Mouse (Mus musculus) heart, postnatal 4 days (tissue): ENCODE measurements around the gene Zer1. TPM values are rescaled to one million over a fixed set of nuclear protein-coding genes. Genes with fewer than 3 reads are reported as not detected.

ENCODE experiments used
- DNase-seq: peaks from one replicate; pipeline ENCODE4 v3.0.0; 2021
- total RNA-seq, 2 experiments: library from RNA; stranded (reverse); gene quantifications; 2 replicates each; pipeline ENCODE4 v1.2.3; 2021

Gene Zer1
- total RNA-seq, 2 experiments from 2014 or later: 24.3 to 24.9 TPM

DNA sequence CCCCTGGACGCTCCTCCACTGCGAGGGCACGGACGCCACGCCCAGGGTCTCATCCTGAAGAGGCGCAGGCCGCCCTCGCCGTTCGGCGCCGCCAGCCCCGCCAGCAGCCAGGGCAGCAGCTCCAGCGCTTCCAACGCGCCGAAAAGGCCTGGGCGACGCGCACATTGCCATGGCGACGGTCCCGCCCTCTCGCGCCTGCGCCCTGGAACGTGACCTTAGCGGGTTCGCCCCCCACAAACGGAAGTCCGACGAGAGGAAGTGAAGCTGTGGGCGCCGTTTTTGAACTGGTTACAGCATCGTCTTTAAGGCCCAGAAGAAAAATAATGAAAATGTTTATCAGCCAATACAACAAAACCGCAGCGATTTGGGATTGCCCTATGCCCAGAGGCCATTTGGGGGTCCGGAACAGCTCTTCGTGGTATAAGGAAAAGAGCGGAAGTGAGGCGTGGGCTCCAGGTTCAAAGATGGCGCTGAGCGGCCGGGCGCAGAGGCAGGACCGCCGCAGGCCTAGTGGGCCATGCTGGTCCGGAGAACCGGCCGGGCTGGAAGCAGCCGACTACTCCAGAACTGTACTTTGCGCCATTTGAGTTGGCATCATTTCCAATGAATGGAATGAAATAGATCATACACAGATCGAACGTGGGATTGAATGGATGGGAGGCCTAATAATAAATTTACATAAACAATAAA lies 75.5 kb downstream of the Zer1 start, which contains the start of gene Wdr34:
Gene Wdr34 (minus strand): TSS at position 183 of the 690 bp plus-strand sequence.
- DNase-seq: peak; percentile 99

DNA sequence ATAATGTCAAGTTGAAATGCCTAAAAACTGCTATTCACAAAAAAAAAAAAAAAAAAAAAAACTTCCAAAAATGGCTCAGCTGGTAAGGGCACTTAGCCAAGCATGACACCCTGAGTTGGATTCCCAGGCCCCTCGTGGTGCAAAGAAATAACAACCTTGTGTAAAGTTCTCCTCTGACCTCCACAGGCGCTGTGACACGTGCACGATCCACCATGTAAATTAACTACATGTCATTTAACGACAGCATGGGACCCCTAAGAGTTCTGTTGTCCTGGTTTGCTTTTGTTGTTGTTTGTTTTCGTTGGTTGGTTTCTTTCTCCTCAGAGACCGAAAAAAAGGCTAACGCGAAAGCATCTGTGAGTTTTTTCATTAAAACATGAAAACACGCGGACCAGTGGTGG lies 76.3 kb downstream of the Zer1 start:
- no peak for DNase-seq

Other genes starting within 250 kb of the Zer1 start
- 10 to 100 TPM; 44.8 to 52.4 TPM for gene Odf2, start 235.4 kb downstream of the Zer1 start, total RNA-seq
- 10 to 100 TPM; 25.9 to 26.8 TPM for gene Gle1, start 189.2 kb downstream of the Zer1 start, total RNA-seq
- 100 to 1,000 TPM; 370 to 371 TPM for gene Sptan1, start 159.0 kb downstream of the Zer1 start, total RNA-seq
- gene Wdr34, start 75.7 kb downstream of the Zer1 start, total RNA-seq: 10 to 100 TPM; 15.2 to 15.8 TPM
- gene Set, start 67.2 kb downstream of the Zer1 start, total RNA-seq: 100 to 1,000 TPM; 174 to 185 TPM
- 10 to 100 TPM; 15.3 to 17.9 TPM for gene Pkn3, start 46.9 kb downstream of the Zer1 start, total RNA-seq
- 10 to 100 TPM in 1 of 2 experiments, 1 to 10 TPM in 1; 7.8 to 10.6 TPM for gene Zdhhc12, start 30.9 kb downstream of the Zer1 start, total RNA-seq
- 10 to 100 TPM; 23.9 to 27.4 TPM for gene Tbc1d13, start 9.2 kb upstream of the Zer1 start, total RNA-seq
- 10 to 100 TPM; 44.4 to 48.9 TPM for gene Endog, start 46.9 kb upstream of the Zer1 start, total RNA-seq
- gene Spout1, start 53.9 kb upstream of the Zer1 start, total RNA-seq: 10 to 100 TPM in 1 of 2 experiments, 1 to 10 TPM in 1; 8.4 to 10.7 TPM
- gene Kyat1, start 81.3 kb upstream of the Zer1 start, total RNA-seq: 10 to 100 TPM; 33.3 to 35.3 TPM
- 10 to 100 TPM; 56.3 to 59.2 TPM for gene Lrrc8a, start 113.1 kb upstream of the Zer1 start, total RNA-seq
- gene Gm28035, start 116.0 kb upstream of the Zer1 start, total RNA-seq: 1 to 10 TPM in 1 of 2 experiments, under 1 TPM in 1; 0.88 to 1.5 TPM
- 10 to 100 TPM; 20.6 to 26.0 TPM for gene Phyhd1, start 141.6 kb upstream of the Zer1 start, total RNA-seq
- 1 to 10 TPM in 1 of 2 experiments, not detected in 1; 4.6 TPM for gene Gm28038, start 156.5 kb upstream of the Zer1 start, total RNA-seq
- gene Dolk, start 161.7 kb upstream of the Zer1 start, total RNA-seq: 10 to 100 TPM; 23.6 to 23.7 TPM
- 10 to 100 TPM; 28.0 to 34.5 TPM for gene Nup188, start 161.8 kb upstream of the Zer1 start, total RNA-seq
- 10 to 100 TPM; 72.7 to 73.7 TPM for gene Sh3glb2, start 234.8 kb upstream of the Zer1 start, total RNA-seq
- 10 to 100 TPM; 52.4 to 63.5 TPM for gene Miga2, start 239.6 kb upstream of the Zer1 start, total RNA-seq